Mouse (Mus musculus) T-helper 17 cell (primary cell): Measurements from ENCODE around the gene Stxbp5.

Experiments used
- in situ Hi-C, 2 experiments: fragments of 300-600 bp; cut with MboI, MseI; formaldehyde crosslinking; loops; 1 replicate in 1 of 2; 2 replicates in 1 of 2; pipeline ENCODE4 v1.15.1; 2025; ENCODE audit warnings: high pct_unique_total_duplicates in 2 of 2

Gene Stxbp5

GRCm38 (mm10) chr10:9763831-9764230 is 137.0 kb downstream of the Stxbp5 start:
- in situ Hi-C loops: loop anchor here (10.0 to 25.0 kb wide), 2 partner anchors 709 to 1398 kb away; no protein-coding TSS in a partner anchor

- in situ Hi-C loops: loop anchor here (10.0 to 25.0 kb wide), 2 partner anchors 705 to 1402 kb away; no protein-coding TSS in a partner anchor
Observed at GRCm38 (mm10) chr10:9760264-9760663, 140.6 kb downstream of the Stxbp5 start.

GRCm38 (mm10) chr10:9756546-9756945 is 144.3 kb downstream of the Stxbp5 start:
- in situ Hi-C loops: loop anchor here in 1 of 2 experiments (25.0 kb wide), 1 partner anchor 1406 kb away; no protein-coding TSS in a partner anchor

- in situ Hi-C loops: loop anchor here (5.0 to 25.0 kb wide), 2 partner anchors 178 to 1407 kb away; no protein-coding TSS in a partner anchor
Observed at GRCm38 (mm10) chr10:9754893-9755541, 145.9 kb downstream of the Stxbp5 start.

GRCm38 (mm10) chr10:9733861-9734260 is 167.0 kb downstream of the Stxbp5 start:
- in situ Hi-C loops: no loop called here

GRCm38 (mm10) chr10:9732065-9732749 is 168.7 kb downstream of the Stxbp5 start:
- in situ Hi-C loops: no loop called here

- in situ Hi-C loops: no loop called here
Observed at GRCm38 (mm10) chr10:9722519-9723303, 178.2 kb downstream of the Stxbp5 start.

- in situ Hi-C loops: no loop called here
Observed at GRCm38 (mm10) chr10:9720027-9720426, 180.9 kb downstream of the Stxbp5 start.

- in situ Hi-C loops: no loop called here
Observed at GRCm38 (mm10) chr10:9718086-9718485, 182.8 kb downstream of the Stxbp5 start.
